Mouse (Mus musculus): ENCODE measurements around the gene Jade2.

GRCm38 (mm10) chr11:51866020-51866419, 8.6 kb upstream of the Jade2 start:
- TF ChIP-seq CTCF (IDR thresholded peaks at IDR 0.05; ENCODE audit: low read depth) (no peak), EP300 (optimal IDR thresholded peaks at IDR 0.05) (no peak)

Measured in stomach, postnatal 0 days (tissue).